18 mouse cellular contexts compared by ENCODE assay signal in genomic region chr3:131517756-131518155, GRCm38 (mm10).
"Had no signal": no experiment of that assay in that cellular context is flagged by ENCODE, and none has a peak within 500 bp of the region (broad histone marks: within the 10 kb centered on the region; RNA-seq: fewer than 3 reads in every experiment).

No protein-coding gene starts in this region.

- ATAC-seq: liver, postnatal 0 days; midbrain, embryonic 16.5 days had no signal

- H3K4me1 ChIP-seq: liver, embryonic 13.5 days; liver, embryonic 15.5 days; megakaryocyte, embryonic 14.5 days; midbrain, embryonic 12.5 days; neural tube, embryonic 12.5 days; stomach, embryonic 15.5 days had no signal

- H3K4me3 ChIP-seq: liver, embryonic 13.5 days; liver, embryonic 15.5 days; lung, embryonic 15.5 days; megakaryocyte, embryonic 14.5 days; midbrain, embryonic 12.5 days; neural tube, embryonic 12.5 days; stomach, embryonic 15.5 days had no signal

- H3K27ac ChIP-seq: liver, embryonic 13.5 days; liver, embryonic 15.5 days; lung, embryonic 15.5 days; macrophage; midbrain, embryonic 12.5 days; neural tube, embryonic 12.5 days; stomach, embryonic 15.5 days; stomach, postnatal 0 days had no signal

- H3K36me3 ChIP-seq: liver, embryonic 13.5 days; liver, embryonic 15.5 days; lung, embryonic 15.5 days; midbrain, embryonic 12.5 days; neural tube, embryonic 12.5 days; stomach, embryonic 15.5 days had no signal

- DNase-seq: liver; liver, embryonic 13.5 days; liver, postnatal 0 days; lung, postnatal 14 days; midbrain, embryonic 14.5 days; right cerebral cortex, postnatal 14 days; thymus, adult 2 months; thymus, postnatal 25 days; thymus, postnatal 4 days had no signal

- H3K9ac ChIP-seq: liver, embryonic 13.5 days; liver, embryonic 15.5 days; liver, postnatal 0 days; lung, embryonic 15.5 days; midbrain, embryonic 12.5 days; neural tube, embryonic 12.5 days; stomach, embryonic 15.5 days had no signal

- H3K27me3 ChIP-seq: liver, embryonic 13.5 days; liver, embryonic 15.5 days; lung, embryonic 15.5 days; megakaryocyte, embryonic 14.5 days; midbrain, embryonic 12.5 days; neural tube, embryonic 12.5 days; stomach, embryonic 15.5 days had no signal

- H3K9me3 ChIP-seq: liver, embryonic 13.5 days; liver, embryonic 15.5 days; lung, embryonic 15.5 days; midbrain, embryonic 12.5 days; neural tube, embryonic 12.5 days; stomach, embryonic 15.5 days had no signal

- H3K4me2 ChIP-seq: liver, embryonic 13.5 days; liver, embryonic 15.5 days; lung, embryonic 15.5 days; midbrain, embryonic 12.5 days; neural tube, embryonic 12.5 days; stomach, embryonic 15.5 days had no signal
